In the genomic region with DNA sequence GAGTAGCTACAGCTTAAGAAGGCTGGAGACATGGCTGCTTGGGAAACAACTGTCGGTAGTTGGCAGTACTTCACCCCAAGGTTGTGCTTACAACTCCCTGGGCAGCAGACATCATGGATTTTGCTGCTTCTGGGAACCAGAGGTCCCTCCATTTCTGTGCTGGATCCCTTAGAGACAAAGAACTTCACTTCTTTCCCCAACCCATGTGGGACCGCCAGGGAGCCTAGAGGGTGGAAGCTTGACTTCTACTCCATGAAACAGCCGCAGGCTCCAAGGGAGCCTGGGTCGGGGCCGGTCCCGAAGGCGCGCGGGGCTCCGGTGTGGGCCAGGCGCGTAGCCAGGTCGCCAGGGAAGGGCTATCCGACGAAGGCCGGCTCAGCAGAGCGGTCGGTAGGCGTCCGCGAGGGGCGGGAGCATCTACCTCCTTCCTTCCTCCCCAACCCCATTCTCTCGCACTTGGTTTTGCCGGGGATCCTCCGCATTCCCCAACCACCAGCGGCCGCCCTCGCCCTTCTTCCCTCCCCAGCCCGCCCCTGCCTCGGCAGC, we compare ENCODE assay signal across 8 mouse cellular contexts. TPM values are rescaled to one million over a fixed set of nuclear protein-coding genes. Genes with fewer than 3 reads are reported as not detected.
DNase-seq lines count a peak whose midpoint lies in the region; ATAC-seq and TF ChIP-seq lines count a peak whose summit lies in the region.

No protein-coding gene starts in this region.

- TF ChIP-seq CTCF in cortical plate, adult 2 months (IDR thresholded peaks at IDR 0.05; ENCODE audit: extremely low read depth, insufficient read depth, low read length), result no peak

- peak overlapping the region; percentile 99 for H3K9ac ChIP-seq in intestine, embryonic 16.5 days (ENCODE audit: low read depth, low read length)
- H3K9ac ChIP-seq in liver, embryonic 12.5 days, result peak overlapping the region; percentile 99

- no peaks in the 10 kb centered on the region for H3K9me3 ChIP-seq in intestine, embryonic 16.5 days (ENCODE audit: control insufficient read depth, low read length)
- no peaks in the 10 kb centered on the region for H3K9me3 ChIP-seq in liver, embryonic 12.5 days (replicated peaks)

- H3K36me3 ChIP-seq in intestine, embryonic 16.5 days (ENCODE audit: control insufficient read depth, insufficient read depth, low read length), result no peaks in the 10 kb centered on the region; the same call in 1 of the 2 replicates
- peaks cover 22% of the 10 kb centered on the region for H3K36me3 ChIP-seq in liver, embryonic 12.5 days

- H3K27ac ChIP-seq in cortical plate, adult 2 months (ENCODE audit: insufficient read depth, low read length), result peak overlapping the region; percentile 98
- peak overlapping the region; percentile 97 for H3K27ac ChIP-seq in intestine, embryonic 16.5 days (ENCODE audit: low read length)
- peak overlapping the region; percentile 98 for H3K27ac ChIP-seq in liver, embryonic 12.5 days

- H3K4me2 ChIP-seq in intestine, embryonic 16.5 days (ENCODE audit: low read depth, low read length), result peak overlapping the region; percentile 87
- peak overlapping the region; percentile 96 for H3K4me2 ChIP-seq in liver, embryonic 12.5 days

- 0% methylated on average over 29 of the region's 30 CpGs for WGBS in intestine, embryonic 16.5 days
- under 1% methylated on average over 30 of the region's 30 CpGs for WGBS in liver, embryonic 12.5 days (ENCODE audit: insufficient replicate concordance)

- TF ChIP-seq POLR2A in cortical plate, adult 2 months (IDR thresholded peaks at IDR 0.05; ENCODE audit: extremely low read depth, insufficient read depth, low read length), result no peak; the same call in 1 of the 2 replicates

- peak overlapping the region; percentile 63 for H3K4me3 ChIP-seq in cortical plate, adult 2 months (ENCODE audit: insufficient read depth, low read length)
- H3K4me3 ChIP-seq in intestine, embryonic 16.5 days (ENCODE audit: low read length), result peak overlapping the region; percentile 100
- H3K4me3 ChIP-seq in liver, embryonic 12.5 days, result peak overlapping the region; percentile 91

- peak; percentile 33 to 46 for DNase-seq in CD8-positive naive resting alpha-beta T cell, adult 2 months (ENCODE audit: low read depth in 2 of 2, low spot score in 2 of 2)
- peak; percentile 68 for DNase-seq in ZHBTc4 (ENCODE audit: low read depth, low spot score)
- peak; percentile 61 to 82 for DNase-seq in gastrocnemius, postnatal 4 days (ENCODE audit: low spot score in 2 of 2)
- no peak for DNase-seq in thymus, postnatal 36 days

- ATAC-seq in intestine, embryonic 16.5 days, result peak; percentile 67
- peak; percentile 68 for ATAC-seq in liver, embryonic 12.5 days
- ATAC-seq in monocyte, adult 5-6 weeks (replicated peaks; ENCODE audit: insufficient number of reproducible peaks, low FRiP score, low TSS enrichment, poor library complexity, severe bottlenecking), result peak; percentile 34; the same call in 1 of the 2 replicates

- peaks cover 6% of the 10 kb centered on the region; the same call in 1 of the 2 replicates for H3K4me1 ChIP-seq in cortical plate, adult 2 months (ENCODE audit: control insufficient read depth, insufficient read depth, low read length)
- peaks cover 26% of the 10 kb centered on the region for H3K4me1 ChIP-seq in intestine, embryonic 16.5 days (ENCODE audit: control insufficient read depth, insufficient read depth, low read length)
- peaks cover 73% of the 10 kb centered on the region for H3K4me1 ChIP-seq in liver, embryonic 12.5 days

- no peaks in the 10 kb centered on the region for H3K27me3 ChIP-seq in intestine, embryonic 16.5 days (replicated peaks; ENCODE audit: control insufficient read depth, insufficient read depth, low read length)
- no peaks in the 10 kb centered on the region for H3K27me3 ChIP-seq in liver, embryonic 12.5 days (replicated peaks)

RNA-seq across cellular contexts. Expression of a gene that starts 0.8 kb away (rescaled TPM):
- polyA plus RNA-seq in cortical plate, adult 2 months (2012; rRNA removed), result 119 and 131 TPM in 2 replicates
- 10 to 100 TPM; 79.3 to 83.9 TPM for total RNA-seq in gastrocnemius, postnatal 4 days (2021)
- 13.5 and 14.5 TPM in 2 replicates for polyA plus RNA-seq in intestine, embryonic 16.5 days (2015; fragmentation: Nextera tagmentation; extraction: Ambion mirVana)
- polyA plus RNA-seq in liver, embryonic 12.5 days (2016; fragmentation: Nextera tagmentation; extraction: Ambion mirVana), result 11.5 and 11.7 TPM in 2 replicates
- total RNA-seq in monocyte, adult 5-6 weeks (2017), result 108 to 125 TPM (median 112 TPM) in 3 replicates

RNA-seq across cellular contexts. Expression of a gene that starts 10.2 kb away (rescaled TPM):
- 44.9 and 47.4 TPM in 2 replicates for polyA plus RNA-seq in cortical plate, adult 2 months (2012; rRNA removed)
- 10 to 100 TPM; 28.3 to 31.6 TPM for total RNA-seq in gastrocnemius, postnatal 4 days (2021)
- polyA plus RNA-seq in intestine, embryonic 16.5 days (2015; fragmentation: Nextera tagmentation; extraction: Ambion mirVana), result 23.1 and 24.3 TPM in 2 replicates
- polyA plus RNA-seq in liver, embryonic 12.5 days (2016; fragmentation: Nextera tagmentation; extraction: Ambion mirVana), result 26.4 and 29.7 TPM in 2 replicates
- total RNA-seq in monocyte, adult 5-6 weeks (2017), result 47.5 to 51.5 TPM (median 49.5 TPM) in 3 replicates

RNA-seq across cellular contexts. Expression of a gene that starts 19.4 kb away (rescaled TPM):
- polyA plus RNA-seq in cortical plate, adult 2 months (2012; rRNA removed), result 153 and 156 TPM in 2 replicates
- total RNA-seq in gastrocnemius, postnatal 4 days (2021), result 10 to 100 TPM; 26.7 to 34.2 TPM
- polyA plus RNA-seq in intestine, embryonic 16.5 days (2015; fragmentation: Nextera tagmentation; extraction: Ambion mirVana), result 2.3 and 2.7 TPM in 2 replicates
- 1.3 and 1.4 TPM in 2 replicates for polyA plus RNA-seq in liver, embryonic 12.5 days (2016; fragmentation: Nextera tagmentation; extraction: Ambion mirVana)
- total RNA-seq in monocyte, adult 5-6 weeks (2017), result 0.68 to 4.7 TPM (median 1.9 TPM) in 3 replicates

RNA-seq across cellular contexts. Expression of a gene that starts 42.0 kb away (rescaled TPM):
- 153 and 181 TPM in 2 replicates for polyA plus RNA-seq in cortical plate, adult 2 months (2012; rRNA removed)
- total RNA-seq in gastrocnemius, postnatal 4 days (2021), result 1 to 10 TPM; 3.4 to 4.3 TPM
- polyA plus RNA-seq in intestine, embryonic 16.5 days (2015; fragmentation: Nextera tagmentation; extraction: Ambion mirVana), result 0.67 and 1.1 TPM in 2 replicates
- polyA plus RNA-seq in liver, embryonic 12.5 days (2016; fragmentation: Nextera tagmentation; extraction: Ambion mirVana), result 0.21 and 0.24 TPM in 2 replicates
- not detected in 3 replicates for total RNA-seq in monocyte, adult 5-6 weeks (2017)

RNA-seq across cellular contexts. Expression of a gene that starts 54.1 kb away (rescaled TPM):
- polyA plus RNA-seq in cortical plate, adult 2 months (2012; rRNA removed), result 721 and 771 TPM in 2 replicates
- total RNA-seq in gastrocnemius, postnatal 4 days (2021), result 100 to 1,000 TPM; 225 TPM
- 41.5 and 42.0 TPM in 2 replicates for polyA plus RNA-seq in intestine, embryonic 16.5 days (2015; fragmentation: Nextera tagmentation; extraction: Ambion mirVana)
- 13.0 and 13.3 TPM in 2 replicates for polyA plus RNA-seq in liver, embryonic 12.5 days (2016; fragmentation: Nextera tagmentation; extraction: Ambion mirVana)
- total RNA-seq in monocyte, adult 5-6 weeks (2017), result 3.4 to 5.4 TPM (median 4.3 TPM) in 3 replicates

Comparison
In these comparisons a context has a peak if more than half of its experiments do, and no peak if none do; other contexts are left out.
1. DNase-seq: peak in CD8-positive naive resting alpha-beta T cell, adult 2 months (2 of 2), ZHBTc4 (single experiment) and gastrocnemius, postnatal 4 days (2 of 2); none in thymus, postnatal 36 days (0 of 2).
2. RNA of a gene that starts 19.4 kb away (polyA plus RNA-seq): 153 to 156 TPM in cortical plate, adult 2 months; 2.3 to 2.7 TPM in intestine, embryonic 16.5 days and 1.3 to 1.4 TPM in liver, embryonic 12.5 days; every median in the first group is over 10 times any median in the second.
3. Peak in every context shown above with its lines, with median percentiles within 50 percentile points of each other: H3K27ac ChIP-seq, H3K4me3 ChIP-seq and ATAC-seq.